Mouse (Mus musculus): Measurements from ENCODE around the gene 4930447C04Rik.

4930447C04Rik gene

GRCm38 (mm10) chr12:72940071-72940821, at the start of gene 4930447C04Rik:
Gene 4930447C04Rik (minus strand): TSS chr12:72940774.
- DNase-seq (ENCODE audit: low spot score), result no peak

GRCm38 (mm10) chr12:72983071-72983857, 42.7 kb upstream of the 4930447C04Rik start:
- DNase-seq (ENCODE audit: low spot score), result no peak

DNA sequence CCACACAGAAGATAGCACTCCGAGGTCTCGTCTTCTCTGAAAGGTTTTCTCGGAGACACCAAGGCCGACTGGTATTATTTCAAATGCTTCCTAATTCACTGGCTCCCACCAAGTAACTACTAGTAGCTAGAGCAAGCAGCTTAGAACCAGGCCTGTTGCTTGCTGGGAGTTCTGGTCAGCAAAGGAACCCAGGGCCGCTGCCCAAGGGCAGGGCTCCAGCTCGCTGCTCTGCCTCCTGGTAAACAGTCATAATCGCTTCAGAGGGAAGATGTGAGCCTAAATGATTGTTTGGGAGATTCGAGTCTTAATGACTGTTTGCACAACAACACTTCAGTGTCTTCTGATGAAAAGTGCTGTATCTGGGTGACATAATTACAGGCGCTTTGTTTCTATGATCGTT, 42.0 kb upstream of the 4930447C04Rik start:
- no peak for DNase-seq (ENCODE audit: low spot score)

DNA sequence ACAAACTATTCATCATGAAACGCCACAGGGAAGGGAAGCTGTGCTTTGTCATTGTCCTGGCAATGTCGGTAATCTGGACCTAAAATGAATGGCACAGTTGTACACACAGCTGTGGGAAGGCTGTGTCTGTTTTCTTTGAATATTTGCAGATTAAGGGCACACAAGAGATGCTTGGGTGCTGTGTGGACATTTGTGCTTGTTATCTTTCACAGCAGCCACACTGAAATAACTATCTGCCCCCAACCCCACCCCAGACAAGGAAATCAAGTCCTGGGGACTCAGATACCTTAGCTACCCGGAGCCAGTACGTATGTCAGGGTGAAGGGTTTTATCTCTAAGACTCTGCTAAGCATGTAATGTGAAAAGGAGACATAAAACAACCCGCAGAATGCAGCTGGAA, 38.7 kb upstream of the 4930447C04Rik start:
- no peak for DNase-seq (ENCODE audit: low spot score)

DNA sequence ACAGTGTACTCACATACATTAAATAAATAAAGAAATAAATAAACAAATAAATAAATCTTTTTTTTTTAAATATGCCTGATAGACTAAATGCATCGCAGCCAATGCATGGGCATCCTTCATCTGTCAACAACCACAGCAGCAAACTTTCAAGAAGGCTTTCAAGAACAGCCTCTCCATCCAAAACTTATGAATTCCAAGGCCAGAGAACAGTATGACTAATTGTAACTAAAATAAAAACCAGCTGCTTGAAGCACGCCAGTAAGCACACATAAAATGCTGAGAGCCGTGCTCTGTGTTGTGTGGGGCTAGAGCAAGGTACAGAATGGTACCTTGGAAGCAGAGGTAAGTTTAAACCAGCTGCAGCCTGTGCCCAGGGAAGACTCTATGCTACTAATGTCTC, 37.3 kb upstream of the 4930447C04Rik start:
- no peak for DNase-seq (ENCODE audit: low spot score)

DNA sequence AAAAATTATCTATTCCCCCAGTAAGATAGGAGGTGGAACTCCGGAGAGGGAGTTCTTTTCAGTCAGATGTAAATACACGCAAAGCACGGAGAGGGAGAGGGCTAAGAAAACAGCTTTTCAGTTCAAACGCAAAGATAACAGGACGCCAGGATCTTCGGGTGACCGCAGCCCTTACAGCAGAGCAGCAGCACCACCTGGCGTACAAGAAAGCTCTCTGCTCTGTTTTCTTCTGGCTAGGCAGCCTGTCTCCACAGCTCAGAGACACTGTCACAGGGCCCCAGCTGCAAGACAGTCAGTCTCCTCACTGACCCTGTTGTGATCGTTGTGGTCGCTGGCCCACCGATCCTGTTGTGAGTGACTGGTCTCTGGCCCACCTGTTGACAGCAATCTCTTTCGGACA, 36.1 kb upstream of the 4930447C04Rik start:
- peak; percentile 74 for DNase-seq (ENCODE audit: low spot score)

DNA sequence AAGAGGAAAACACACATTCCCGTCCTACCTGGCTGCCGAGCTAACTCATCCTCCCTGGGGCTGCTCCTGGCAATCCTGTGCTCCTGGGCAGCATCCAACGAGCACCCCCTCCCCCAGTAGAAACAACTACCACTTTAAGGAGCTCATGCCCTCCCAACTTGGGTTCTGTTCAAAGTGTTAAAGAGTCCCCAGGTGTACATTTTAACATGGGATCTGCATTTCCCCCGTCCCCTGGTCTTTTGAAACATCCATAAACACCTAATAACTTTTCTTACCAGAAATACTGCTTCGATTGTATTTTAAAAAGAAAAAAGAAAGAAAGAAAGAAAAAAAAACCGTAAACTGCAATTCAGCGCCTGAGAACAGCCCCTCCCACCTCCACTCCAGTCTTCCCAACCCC, 35.6 kb upstream of the 4930447C04Rik start:
- no peak for DNase-seq (ENCODE audit: low spot score)

DNA sequence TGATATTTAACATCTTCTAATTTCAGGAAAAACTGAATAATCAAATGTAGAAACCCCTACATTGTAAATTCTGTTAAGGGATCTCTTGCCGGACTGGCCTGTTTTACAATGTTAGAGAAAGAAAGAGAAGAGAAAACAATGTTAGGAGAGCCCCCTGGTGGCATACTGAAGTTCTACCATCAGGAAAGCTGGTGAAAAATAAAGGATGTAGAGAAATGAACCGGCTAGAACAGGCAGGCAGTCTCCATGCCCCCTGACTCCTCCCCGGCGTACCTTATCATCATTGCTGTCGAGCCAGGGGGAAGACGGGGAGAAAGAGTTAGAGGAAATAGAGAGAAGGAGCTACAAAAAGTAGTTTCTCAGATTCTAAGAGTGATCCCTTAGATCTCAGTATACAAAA, 32.6 kb upstream of the 4930447C04Rik start:
- peak; percentile 33 for DNase-seq (ENCODE audit: low spot score)

- no peak for DNase-seq (ENCODE audit: low spot score)
Observed at GRCm38 (mm10) chr12:72970620-72971019, 30.0 kb upstream of the 4930447C04Rik start.

- DNase-seq (ENCODE audit: low spot score), result no peak
Observed at GRCm38 (mm10) chr12:72967541-72967940, 27.0 kb upstream of the 4930447C04Rik start.

DNA sequence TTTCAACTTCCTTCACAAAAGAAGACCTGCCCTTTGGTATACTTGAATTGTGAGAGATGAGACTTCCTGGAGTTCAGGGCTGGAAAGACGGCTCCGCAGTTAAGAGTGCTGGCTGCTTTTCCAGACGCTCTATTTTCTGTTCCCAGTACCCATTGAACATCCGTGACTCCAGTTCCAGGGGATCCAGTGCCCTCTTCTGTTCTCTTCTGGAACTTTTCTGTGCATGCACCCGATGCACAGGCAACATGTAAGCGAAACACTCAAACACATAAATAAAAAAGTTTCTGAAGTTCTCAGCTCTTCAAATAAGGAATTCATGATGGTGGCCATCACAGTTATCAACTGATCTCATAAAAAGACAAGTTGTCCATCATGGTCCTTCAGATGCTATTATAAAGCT, 22.2 kb upstream of the 4930447C04Rik start:
- DNase-seq (ENCODE audit: low spot score), result no peak

DNA sequence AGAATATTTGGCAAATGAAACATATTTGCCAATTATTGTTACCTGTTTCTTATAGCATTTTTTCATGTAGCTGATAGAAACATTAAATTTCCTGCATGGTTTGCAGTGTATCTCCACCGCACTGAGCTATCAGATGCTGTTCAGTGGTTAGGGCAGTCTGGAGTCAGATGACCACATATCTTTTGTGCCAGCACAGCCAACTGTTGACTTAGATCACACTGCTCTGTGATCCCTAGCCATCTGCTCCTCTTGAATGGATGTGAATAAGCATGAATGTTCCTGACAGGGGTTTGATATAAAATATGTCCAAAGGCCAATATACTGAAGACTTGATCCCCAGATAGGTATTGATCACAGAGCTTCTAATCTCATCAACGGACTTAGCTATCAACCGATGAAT, 17.9 kb upstream of the 4930447C04Rik start:
- DNase-seq (ENCODE audit: low spot score), result no peak

DNA sequence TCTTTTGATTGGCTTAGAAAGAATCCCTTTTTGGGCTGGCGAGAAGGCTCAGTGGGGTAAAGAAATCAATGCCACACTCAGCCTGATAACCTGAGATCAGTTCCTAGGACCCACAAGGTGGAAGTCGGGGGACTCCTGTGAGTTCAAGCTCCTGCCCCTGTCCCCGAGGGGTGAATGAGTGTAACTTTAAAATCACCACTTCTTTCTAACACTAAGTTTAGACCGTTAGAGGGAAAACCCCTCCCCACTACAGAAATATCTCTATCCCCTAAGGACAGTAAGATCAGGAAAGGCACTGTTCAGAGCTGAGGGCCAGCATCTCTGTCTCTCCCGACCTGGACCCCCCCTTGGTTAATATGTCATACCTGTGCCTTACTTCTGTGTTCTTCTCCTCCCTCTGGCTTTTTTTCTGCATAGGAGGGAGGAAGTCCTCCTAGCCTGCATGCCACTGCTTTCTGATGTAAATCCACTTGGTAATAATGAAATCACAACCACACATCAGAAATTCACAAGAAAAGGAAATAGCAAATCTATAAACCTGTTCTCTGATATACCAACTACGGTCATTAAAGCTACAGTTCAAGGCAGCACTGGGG, 17.4 kb upstream of the 4930447C04Rik start:
- DNase-seq (ENCODE audit: low spot score), result no peak

- no peak for DNase-seq (ENCODE audit: low spot score)
Observed at GRCm38 (mm10) chr12:72954906-72955305, 14.3 kb upstream of the 4930447C04Rik start.

DNA sequence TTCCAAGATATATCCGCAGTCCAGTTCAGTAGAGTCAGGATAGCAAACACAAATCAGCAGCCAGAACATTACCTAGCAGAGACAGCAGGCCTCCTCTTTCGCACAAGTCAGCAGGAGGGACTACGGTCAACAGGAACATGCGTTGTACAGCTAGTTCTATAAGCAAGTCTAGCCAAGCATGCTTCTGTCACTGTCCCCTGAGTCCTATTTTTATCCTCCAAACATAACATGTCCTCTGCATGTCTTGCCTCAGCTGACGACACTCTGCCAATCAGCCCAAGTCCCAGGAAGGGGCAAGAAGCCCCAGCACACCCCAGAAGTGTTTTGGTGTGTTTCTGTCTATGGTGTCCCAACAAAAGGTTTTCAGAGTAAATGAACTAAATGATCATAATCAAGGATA, 13.3 kb upstream of the 4930447C04Rik start:
- DNase-seq (ENCODE audit: low spot score), result no peak

- DNase-seq (ENCODE audit: low spot score), result no peak
Observed at GRCm38 (mm10) chr12:72953089-72953488, 12.5 kb upstream of the 4930447C04Rik start.

DNA sequence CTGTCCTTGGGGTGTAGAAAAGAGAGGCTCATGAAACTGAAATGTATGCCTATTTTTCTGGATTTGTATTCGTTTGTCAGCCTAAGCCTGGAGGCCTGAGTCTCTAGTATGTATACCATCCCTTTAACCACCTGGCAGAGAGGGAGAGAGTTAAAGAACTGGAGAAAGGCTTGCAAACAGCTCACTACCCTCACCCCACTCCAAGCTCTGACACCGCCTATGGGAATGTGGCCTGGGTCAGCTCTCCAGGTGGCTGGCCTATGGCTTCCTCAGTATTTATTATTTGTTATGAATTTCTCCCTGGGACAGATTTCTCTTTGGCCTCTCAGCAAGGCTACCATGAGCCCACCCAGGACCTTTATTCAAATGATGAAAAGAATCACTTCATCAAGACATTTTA, 6.8 kb upstream of the 4930447C04Rik start:
- no peak for DNase-seq (ENCODE audit: low spot score)

DNA sequence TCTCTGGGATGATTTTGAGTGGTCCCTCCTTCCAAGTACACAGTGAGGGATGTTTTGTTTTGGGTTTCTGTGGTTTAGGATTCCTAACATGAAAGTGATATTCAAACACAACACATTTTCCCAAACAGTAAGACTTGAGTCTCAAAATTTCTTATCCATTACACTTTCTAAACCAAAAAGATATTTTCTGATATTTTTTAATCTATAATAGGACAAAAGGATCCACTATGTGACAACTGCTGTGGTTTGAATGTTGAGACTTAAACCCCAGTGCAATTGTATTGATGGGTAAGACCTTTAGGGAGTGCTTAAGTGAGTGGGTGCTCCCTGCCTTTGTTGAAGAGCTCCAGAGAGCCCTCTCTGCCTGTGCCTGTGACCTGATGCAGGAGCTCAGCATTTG, 6.2 kb upstream of the 4930447C04Rik start:
- DNase-seq (ENCODE audit: low spot score), result no peak

DNA sequence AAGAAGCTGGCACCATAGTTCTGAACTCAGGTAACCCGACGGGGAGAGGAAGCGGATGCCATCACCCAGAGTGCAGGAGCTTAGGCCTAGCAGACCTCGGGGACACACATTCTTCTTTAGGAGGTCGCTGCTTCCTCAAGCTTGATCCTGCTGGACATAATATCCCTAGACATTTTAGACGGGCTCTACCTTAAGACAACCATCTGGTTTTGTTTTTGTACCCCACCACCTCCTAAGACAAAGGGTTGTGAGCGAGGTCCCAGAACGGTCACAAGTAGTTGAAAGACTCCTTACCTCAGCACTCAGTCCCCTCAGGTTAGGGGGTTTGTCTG, 5.5 kb upstream of the 4930447C04Rik start:
- DNase-seq (ENCODE audit: low spot score), result no peak

DNA sequence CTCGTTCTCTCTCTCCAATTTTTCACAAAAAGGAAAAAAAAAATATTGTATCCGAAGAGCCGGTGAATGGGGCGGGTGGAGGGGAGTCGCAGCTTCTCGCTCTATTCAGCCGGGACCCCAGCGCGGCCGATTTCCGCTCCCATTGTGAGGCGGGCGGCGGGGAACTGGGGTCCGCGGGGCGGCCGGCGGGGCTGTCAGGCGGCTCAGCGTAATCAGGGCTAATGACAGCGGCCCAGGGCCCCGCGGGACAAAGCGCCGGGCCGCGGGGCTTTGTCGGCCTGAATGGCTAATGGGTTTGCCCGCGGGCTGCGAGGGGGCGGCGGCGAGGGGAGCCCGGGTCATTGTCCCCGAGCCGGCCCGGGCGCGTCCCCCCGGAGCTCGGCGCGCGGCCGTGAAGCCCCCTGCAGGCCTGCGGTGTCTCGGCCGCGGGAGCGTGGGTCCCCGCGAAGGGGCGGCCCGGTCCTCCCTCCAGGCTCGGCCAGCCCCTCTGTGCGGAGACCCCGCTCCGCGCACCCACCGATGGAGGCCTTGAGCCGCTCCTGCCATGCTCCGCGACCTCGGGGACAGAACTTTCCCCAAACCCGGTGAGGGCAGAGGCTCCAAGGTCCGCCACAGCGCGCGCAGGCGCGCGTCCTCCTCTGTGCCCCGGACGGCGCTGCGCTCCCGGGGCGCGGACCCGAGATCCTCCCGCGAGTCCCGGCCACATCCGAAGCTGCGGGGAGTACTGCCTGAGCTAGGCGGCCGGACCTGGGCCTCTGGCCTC, 4.9 kb upstream of the 4930447C04Rik start:
- DNase-seq (ENCODE audit: low spot score), result no peak

GRCm38 (mm10) chr12:72944411-72945225, 4.0 kb upstream of the 4930447C04Rik start:
- no peak for DNase-seq (ENCODE audit: low spot score)
